Mouse (Mus musculus) testis, adult 2 months (tissue): ENCODE data around the gene Vmn2r27. TPM values are rescaled to one million over a fixed set of nuclear protein-coding genes. Genes with fewer than 3 reads are reported as not detected.

ENCODE experiments used
- H3K27ac ChIP-seq: fragments of 200-500 bp; 2 replicates; pipeline ENCODE4 v1.5.1; 2012; ENCODE audit warnings: low read depth, low read length; ENCODE audit not compliant: control insufficient read depth, insufficient read depth
- H3K27me3 ChIP-seq: fragments of 200-500 bp; 2 replicates; pipeline ENCODE4 v1.6.1; 2012; ENCODE audit warnings: mild to moderate bottlenecking, low read length, moderate library complexity; ENCODE audit not compliant: control insufficient read depth, insufficient read depth
- H3K36me3 ChIP-seq: fragments of 200-500 bp; 2 replicates; pipeline ENCODE4 v1.6.1; 2012; ENCODE audit warnings: mild to moderate bottlenecking, low read length; ENCODE audit not compliant: control insufficient read depth, insufficient read depth
- H3K4me1 ChIP-seq: fragments of 200-500 bp; 2 replicates; pipeline ENCODE4 v1.6.1; 2012; ENCODE audit warnings: low read length; ENCODE audit not compliant: control insufficient read depth, insufficient read depth
- H3K4me3 ChIP-seq: fragments of 200-500 bp; 2 replicates; pipeline ENCODE4 v1.5.1; 2012; ENCODE audit warnings: low read depth, mild to moderate bottlenecking, low read length, moderate library complexity, mixed read lengths; ENCODE audit not compliant: control insufficient read depth
- CTCF ChIP-seq: fragments of 200-500 bp; IDR thresholded peaks from 2 replicates; pipeline ENCODE4 v1.5.1; 2012; ENCODE audit warnings: low read depth, mild to moderate bottlenecking, inconsistent platforms, low read length, moderate library complexity; ENCODE audit not compliant: control insufficient read depth, insufficient read depth, insufficient replicate concordance
- POLR2A ChIP-seq: fragments of 200-500 bp; IDR thresholded peaks from 2 replicates; pipeline ENCODE4 v1.6.1; 2012; ENCODE audit warnings: low read depth, mild to moderate bottlenecking, inconsistent platforms, low read length, moderate library complexity; ENCODE audit not compliant: control insufficient read depth
- polyA plus RNA-seq: library from polyadenylated mRNA; depleted of rRNA; stranded (reverse); fragments of >200 nt; gene quantifications from 2 replicates; pipeline ENCODE4 v1.2.3, GENCODE M21; 2012; rRNA removed

The Vmn2r27 gene
- 0.10 and 0.11 TPM in 2 replicates for polyA plus RNA-seq

DNA sequence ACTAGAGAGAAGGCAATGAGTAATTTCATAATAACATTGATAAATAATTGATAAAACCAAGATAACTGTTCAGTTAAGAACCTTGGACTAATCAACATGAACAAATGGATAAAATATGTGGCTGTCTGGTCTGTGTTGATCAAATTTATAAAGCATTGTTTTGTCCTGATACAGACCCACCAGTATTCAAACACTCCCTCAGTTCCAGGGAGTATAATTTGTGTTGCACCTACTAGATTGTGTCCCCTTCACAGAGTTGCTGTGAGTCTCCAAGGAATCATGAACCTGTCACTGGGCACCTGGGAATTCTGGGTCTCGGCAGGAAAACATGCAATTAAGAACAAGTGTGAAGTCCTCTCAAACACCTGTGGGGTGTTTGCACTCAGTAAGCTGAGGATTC is at the start of gene Vmn2r27:
Gene Vmn2r27, minus strand, starts transcription at position 101 of the 400 bp plus-strand sequence.
- no peaks in the 10 kb centered on the region for H3K27me3 ChIP-seq
- TF ChIP-seq CTCF (no peak), POLR2A (no peak)
- no peaks in the 10 kb centered on the region for H3K36me3 ChIP-seq
- no peaks in the 10 kb centered on the region for H3K4me1 ChIP-seq
- no peak within 1 kb of the TSS for H3K27ac ChIP-seq
- H3K4me3 ChIP-seq = no peak within 1 kb of the TSS

- Histone ChIP-seq H3K27me3 (no peaks in the 10 kb centered on the region), H3K27ac (no peak overlapping the region), H3K36me3 (no peaks in the 10 kb centered on the region), H3K4me1 (peaks cover 5% of the 10 kb centered on the region), H3K4me3 (no peak overlapping the region)
- no peak for TF ChIP-seq POLR2A
- no peak for TF ChIP-seq CTCF
Observed at GRCm38 (mm10) chr6:124278291-124278690, 46.6 kb upstream of the Vmn2r27 start.

DNA sequence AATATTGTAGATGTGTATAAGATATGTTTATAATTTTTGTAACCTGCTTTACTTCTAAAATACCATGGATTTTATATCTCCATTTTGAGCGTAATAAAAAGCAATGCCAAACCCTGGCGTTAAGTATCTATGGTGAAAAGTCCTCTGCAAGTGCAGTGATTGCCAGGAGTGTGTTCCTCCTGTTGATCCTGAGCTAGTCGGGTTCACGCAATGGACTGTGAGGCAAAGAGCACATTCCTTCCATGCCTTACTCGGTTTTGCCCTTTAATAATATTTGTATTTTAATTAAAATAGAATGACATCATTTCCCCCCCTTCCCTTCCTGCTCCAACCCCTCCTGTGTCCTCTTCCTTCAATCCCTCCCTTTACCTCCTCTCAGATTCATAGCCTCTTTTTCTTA is 46.0 kb upstream of the Vmn2r27 start:
- H3K4me3 ChIP-seq = no peak overlapping the region
- TF ChIP-seq CTCF = no peak
- TF ChIP-seq POLR2A = no peak
- no peak overlapping the region for H3K27ac ChIP-seq
- H3K36me3 ChIP-seq = no peaks in the 10 kb centered on the region
- peaks cover 5% of the 10 kb centered on the region for H3K4me1 ChIP-seq
- H3K27me3 ChIP-seq = no peaks in the 10 kb centered on the region

DNA sequence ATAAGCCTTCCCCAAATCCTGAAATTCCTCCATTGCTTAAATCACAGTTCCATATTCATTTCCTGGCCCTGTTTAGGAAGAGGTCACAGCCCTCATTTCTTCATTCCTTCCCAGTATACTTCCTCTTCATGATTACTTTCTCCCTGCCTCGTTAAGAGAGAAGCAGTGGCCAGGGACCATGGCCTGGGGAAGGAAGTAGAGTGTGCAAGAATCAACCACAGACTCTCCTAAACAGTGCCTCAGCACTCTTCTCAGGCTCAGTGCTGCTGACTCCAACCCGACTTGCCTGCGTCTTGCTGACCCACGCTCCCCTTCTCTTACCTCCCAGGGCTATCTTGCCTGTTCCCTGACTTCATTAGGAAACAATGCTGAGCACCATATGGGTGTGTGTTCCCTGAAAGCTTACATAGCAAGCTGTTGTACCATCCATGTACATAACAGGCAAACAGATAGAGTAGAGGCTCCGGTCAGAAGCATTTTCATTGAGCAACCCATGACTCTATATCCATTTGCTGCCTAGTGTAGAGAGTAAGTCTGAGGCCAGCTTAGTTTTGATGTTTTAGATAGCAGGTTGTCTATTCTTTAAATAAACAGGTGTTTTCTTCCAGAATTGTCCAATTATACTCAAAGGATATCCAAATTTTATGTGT is 41.7 kb upstream of the Vmn2r27 start:
- TF ChIP-seq POLR2A = no peak
- no peak for TF ChIP-seq CTCF
- H3K36me3 ChIP-seq = no peaks in the 10 kb centered on the region

DNA sequence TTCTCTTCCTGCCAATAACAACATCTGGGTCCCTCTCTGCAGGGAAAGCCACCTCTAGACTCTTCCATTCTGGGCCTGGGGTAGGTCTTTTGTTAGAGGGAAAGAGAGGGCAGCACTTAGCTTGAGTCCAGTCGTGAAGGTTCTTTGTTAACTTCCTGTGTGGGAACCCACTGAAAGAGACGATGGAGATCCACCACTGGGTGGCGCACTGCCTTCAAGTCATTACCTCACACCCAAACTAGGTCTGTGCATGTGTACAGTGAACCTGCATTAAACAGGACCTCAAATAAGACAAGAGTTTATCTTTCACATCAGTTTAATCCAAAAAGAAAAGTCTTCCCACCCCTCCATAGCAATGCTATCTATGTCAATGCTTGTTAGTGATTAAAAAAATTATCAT is 31.0 kb upstream of the Vmn2r27 start:
- Histone ChIP-seq H3K27ac (no peak overlapping the region), H3K4me3 (no peak overlapping the region), H3K4me1 (no peaks in the 10 kb centered on the region; the same call in 1 of the 2 replicates), H3K36me3 (no peaks in the 10 kb centered on the region), H3K27me3 (no peaks in the 10 kb centered on the region)
- TF ChIP-seq CTCF (peak; percentile 49; the same call in 1 of the 2 replicates), POLR2A (no peak)

More for the DNA sequence above, 41.7 kb upstream of the Vmn2r27 start:
- Histone ChIP-seq H3K4me3 (no peak overlapping the region), H3K4me1 (no peaks in the 10 kb centered on the region), H3K27ac (no peak overlapping the region), H3K27me3 (no peaks in the 10 kb centered on the region)

DNA sequence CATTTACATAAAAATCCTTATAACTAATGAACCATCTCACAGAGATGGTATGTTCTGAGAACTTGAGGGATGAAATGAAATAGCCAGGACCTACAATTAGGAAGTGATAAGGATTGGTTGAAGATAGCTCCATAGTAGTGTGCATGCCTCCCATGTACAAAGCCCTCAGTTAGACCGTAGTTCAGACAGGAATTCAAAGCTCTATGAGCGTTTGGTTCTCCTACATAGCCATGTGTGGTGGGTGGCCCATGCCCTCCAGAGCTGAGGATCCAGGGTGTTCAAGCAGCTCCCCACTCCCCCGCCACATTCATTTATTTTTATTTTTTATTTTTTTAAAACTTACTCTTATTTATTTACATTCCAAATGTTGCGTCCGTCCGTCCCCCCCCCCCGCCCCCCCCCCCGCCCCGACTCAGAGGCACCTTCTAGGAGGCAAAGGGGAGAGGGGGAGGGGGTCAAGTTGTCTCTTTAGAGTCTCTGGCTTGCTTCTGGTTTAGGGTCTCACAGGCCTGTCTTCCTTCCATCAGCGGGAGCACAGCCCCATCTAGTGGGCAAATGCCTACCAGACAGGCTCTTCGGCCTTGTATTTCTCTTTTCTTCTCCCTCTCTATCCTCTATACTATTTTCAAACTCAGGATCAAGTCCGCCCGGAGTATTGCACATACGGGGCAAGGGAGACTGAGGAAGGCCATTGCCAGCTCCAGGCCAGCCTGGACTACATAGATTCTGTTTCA is 28.7 kb upstream of the Vmn2r27 start:
- Histone ChIP-seq H3K36me3 (no peaks in the 10 kb centered on the region), H3K4me3 (no peak overlapping the region), H3K27me3 (no peaks in the 10 kb centered on the region), H3K4me1 (no peaks in the 10 kb centered on the region; the same call in 1 of the 2 replicates), H3K27ac (no peak overlapping the region)
- TF ChIP-seq POLR2A = no peak
- peak; percentile 73; the same call in 1 of the 2 replicates for TF ChIP-seq CTCF

DNA sequence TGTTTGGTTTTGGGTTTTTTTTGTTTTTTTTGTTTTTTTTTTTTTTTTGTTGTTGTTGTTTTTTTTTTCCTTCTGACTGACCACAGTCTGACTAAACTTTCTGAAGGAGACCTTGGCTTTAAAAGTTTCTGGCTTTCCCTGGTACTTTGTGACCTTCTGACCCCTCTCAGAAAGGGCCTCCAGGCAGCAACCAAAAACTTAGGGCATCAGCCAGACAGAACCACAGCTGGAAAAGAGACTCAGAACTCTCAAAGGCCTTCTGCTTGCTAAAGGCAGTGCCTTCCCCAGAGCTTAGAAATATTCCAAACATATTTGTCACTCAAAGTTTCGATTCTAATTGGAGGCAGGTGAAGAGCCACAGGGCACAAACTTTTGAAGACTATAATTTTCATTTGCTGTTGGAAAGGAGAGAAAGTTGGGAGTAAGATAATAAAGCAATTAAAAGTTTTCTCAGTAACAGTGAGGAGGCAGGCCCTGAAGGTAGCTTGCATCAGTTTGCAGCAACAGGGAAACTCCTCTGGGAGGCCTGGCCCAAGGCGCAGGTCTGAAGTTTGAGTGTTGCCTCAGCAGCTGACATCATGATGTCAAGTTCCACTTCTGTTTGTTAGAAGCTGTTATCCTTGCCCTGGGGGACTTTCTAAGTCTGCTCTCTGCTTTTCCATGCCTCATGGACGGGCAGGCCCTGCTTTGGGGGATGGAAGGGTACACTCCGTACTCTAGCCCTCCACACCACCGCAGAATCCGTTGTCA is 24.2 kb upstream of the Vmn2r27 start:
- Histone ChIP-seq H3K27ac (no peak overlapping the region), H3K27me3 (no peaks in the 10 kb centered on the region), H3K4me1 (no peaks in the 10 kb centered on the region; the same call in 1 of the 2 replicates), H3K4me3 (no peak overlapping the region), H3K36me3 (no peaks in the 10 kb centered on the region)
- TF ChIP-seq POLR2A (no peak), CTCF (no peak)
